Comparison of ENCODE assay signal across 14 mouse cellular contexts in genomic region chr11:120109558-120110210, GRCm38 (mm10). TPM values are rescaled to one million over a fixed set of nuclear protein-coding genes. Genes with fewer than 3 reads are reported as not detected.
DNase-seq lines count a peak whose midpoint lies in the region; ATAC-seq and TF ChIP-seq lines count a peak whose summit lies in the region.
"Had no signal": no experiment of that assay in that cellular context is flagged by ENCODE, and none has a peak within 500 bp of the region (broad histone marks: within the 10 kb centered on the region; RNA-seq: fewer than 3 reads in every experiment).

No protein-coding gene starts in this region.

- no peaks in the 10 kb centered on the region for H3K9me3 ChIP-seq in hindbrain, embryonic 13.5 days
- no peaks in the 10 kb centered on the region for H3K9me3 ChIP-seq in hindbrain, embryonic 11.5 days (ENCODE audit: control insufficient read depth, low read length)
- no peaks in the 10 kb centered on the region for H3K9me3 ChIP-seq in kidney, embryonic 15.5 days (replicated peaks)
- no peaks in the 10 kb centered on the region for H3K9me3 ChIP-seq in E14TG2a.4 (ENCODE audit: low read length)
- H3K9me3 ChIP-seq: embryonic facial prominence, embryonic 10.5 days; heart, embryonic 13.5 days had no signal

- H3K36me3 ChIP-seq in hindbrain, embryonic 13.5 days: peaks cover 63% of the 10 kb centered on the region
- H3K36me3 ChIP-seq in hindbrain, embryonic 11.5 days (ENCODE audit: control insufficient read depth, insufficient read depth, low read length): 0 out of 2 replicates have a peak, but pooled peaks cover 2% of the 10 kb centered on the region
- H3K36me3 ChIP-seq in kidney, embryonic 15.5 days: peaks cover 74% of the 10 kb centered on the region
- H3K36me3 ChIP-seq in E14TG2a.4 (ENCODE audit: insufficient read depth, low read length): peaks cover 97% of the 10 kb centered on the region

- peak overlapping the region; percentile 19; the same call in 1 of the 2 replicates for H3K9ac ChIP-seq in hindbrain, embryonic 13.5 days
- no peak overlapping the region for H3K9ac ChIP-seq in hindbrain, embryonic 11.5 days (ENCODE audit: low read depth, low read length)
- no peak overlapping the region for H3K9ac ChIP-seq in kidney, embryonic 15.5 days
- H3K9ac ChIP-seq: heart, embryonic 13.5 days had no signal

- H3K4me3 ChIP-seq in hindbrain, embryonic 13.5 days: no peak overlapping the region
- no peak overlapping the region for H3K4me3 ChIP-seq in hindbrain, embryonic 11.5 days (ENCODE audit: low read depth, low read length)
- H3K4me3 ChIP-seq in kidney, embryonic 15.5 days (replicated peaks): no peak overlapping the region
- H3K4me3 ChIP-seq in E14TG2a.4 (replicated peaks; ENCODE audit: low read length): peak overlapping the region; percentile 29
- H3K4me3 ChIP-seq: embryonic facial prominence, embryonic 10.5 days; heart, embryonic 13.5 days had no signal

- TF ChIP-seq CTCF in E14TG2a.4 (conservative IDR thresholded peaks at IDR 0.05; ENCODE audit: low read length): no peak

- H3K27ac ChIP-seq in hindbrain, embryonic 13.5 days: no peak overlapping the region
- no peak overlapping the region for H3K27ac ChIP-seq in hindbrain, embryonic 11.5 days (ENCODE audit: low read depth, low read length)
- H3K27ac ChIP-seq in kidney, embryonic 15.5 days: peak overlapping the region; percentile 33; the same call in 1 of the 2 replicates
- H3K27ac ChIP-seq: heart, embryonic 13.5 days had no signal

- no peak for ATAC-seq in hindbrain, embryonic 13.5 days (ENCODE audit: low FRiP score)
- no peak for ATAC-seq in hindbrain, embryonic 11.5 days (ENCODE audit: low FRiP score)
- no peak for ATAC-seq in kidney, embryonic 15.5 days (replicated peaks; ENCODE audit: low FRiP score)

- peaks cover 15% of the 10 kb centered on the region for H3K4me1 ChIP-seq in hindbrain, embryonic 13.5 days (replicated peaks)
- H3K4me1 ChIP-seq in hindbrain, embryonic 11.5 days (replicated peaks; ENCODE audit: control insufficient read depth, insufficient read depth, low read length): no peaks in the 10 kb centered on the region
- H3K4me1 ChIP-seq in kidney, embryonic 15.5 days: peaks cover 34% of the 10 kb centered on the region
- peaks cover 75% of the 10 kb centered on the region for H3K4me1 ChIP-seq in E14TG2a.4 (replicated peaks; ENCODE audit: low read depth, low read length)

- no peaks in the 10 kb centered on the region for H3K27me3 ChIP-seq in hindbrain, embryonic 13.5 days
- H3K27me3 ChIP-seq in hindbrain, embryonic 11.5 days (ENCODE audit: control insufficient read depth, insufficient read depth, low read length): no peaks in the 10 kb centered on the region
- H3K27me3 ChIP-seq in kidney, embryonic 15.5 days: no peaks in the 10 kb centered on the region
- no peaks in the 10 kb centered on the region for H3K27me3 ChIP-seq in E14TG2a.4 (ENCODE audit: insufficient read depth, low read length)
- H3K27me3 ChIP-seq: heart, embryonic 13.5 days had no signal

- no peak for DNase-seq in hindbrain, embryonic 11.5 days (ENCODE audit: low spot score)
- no peak for DNase-seq in kidney, adult 18-20 months
- peak; percentile 40 for DNase-seq in kidney, postnatal 14 days
- DNase-seq in right cerebral cortex, adult 2 months (ENCODE audit: low spot score in 2 of 2): no peak
- DNase-seq: cerebellum, adult 8-10 months; liver; lung, postnatal 10 days; spleen, adult 18-20 months; thymus, postnatal 36 days had no signal

- H3K4me2 ChIP-seq in hindbrain, embryonic 13.5 days: no peak overlapping the region
- H3K4me2 ChIP-seq in hindbrain, embryonic 11.5 days (replicated peaks; ENCODE audit: low read depth, low read length): no peak overlapping the region
- no peak overlapping the region for H3K4me2 ChIP-seq in kidney, embryonic 15.5 days
- H3K4me2 ChIP-seq: heart, embryonic 13.5 days had no signal

- 67% methylated on average over 14 of the region's 14 CpGs for WGBS in hindbrain, embryonic 13.5 days
- WGBS in hindbrain, embryonic 11.5 days: 70% methylated on average over 14 of the region's 14 CpGs
- WGBS in kidney, embryonic 15.5 days: 70% methylated on average over 14 of the region's 14 CpGs

RNA-seq across cellular contexts. Expression of gene Ndufaf8, which starts 11.0 kb away (rescaled TPM):
- 52.7 and 57.0 TPM in 2 replicates for polyA plus RNA-seq in hindbrain, embryonic 13.5 days (2015; fragmentation: Nextera tagmentation; extraction: Ambion mirVana)
- polyA plus RNA-seq in hindbrain, embryonic 11.5 days (2014; fragmentation: Nextera tagmentation; extraction: Ambion mirVana): 62.8 and 67.5 TPM in 2 replicates
- 83.0 and 90.1 TPM in 2 replicates for polyA plus RNA-seq in kidney, embryonic 15.5 days (2015; fragmentation: Nextera tagmentation; extraction: Ambion mirVana)

RNA-seq across cellular contexts. Expression of gene Tepsin, which starts 11.2 kb away (rescaled TPM):
- polyA plus RNA-seq in hindbrain, embryonic 13.5 days (2015; fragmentation: Nextera tagmentation; extraction: Ambion mirVana): 19.3 and 19.8 TPM in 2 replicates
- polyA plus RNA-seq in hindbrain, embryonic 11.5 days (2014; fragmentation: Nextera tagmentation; extraction: Ambion mirVana): 16.9 and 17.6 TPM in 2 replicates
- polyA plus RNA-seq in kidney, embryonic 15.5 days (2015; fragmentation: Nextera tagmentation; extraction: Ambion mirVana): 19.5 and 22.4 TPM in 2 replicates

RNA-seq across cellular contexts. Expression of gene Cep131, which starts 23.1 kb away (rescaled TPM):
- 23.2 and 26.7 TPM in 2 replicates for polyA plus RNA-seq in hindbrain, embryonic 13.5 days (2015; fragmentation: Nextera tagmentation; extraction: Ambion mirVana)
- 24.2 and 24.6 TPM in 2 replicates for polyA plus RNA-seq in hindbrain, embryonic 11.5 days (2014; fragmentation: Nextera tagmentation; extraction: Ambion mirVana)
- 23.7 and 27.7 TPM in 2 replicates for polyA plus RNA-seq in kidney, embryonic 15.5 days (2015; fragmentation: Nextera tagmentation; extraction: Ambion mirVana)

RNA-seq across cellular contexts. Expression of gene Slc38a10, which starts 41.5 kb away (rescaled TPM):
- polyA plus RNA-seq in hindbrain, embryonic 13.5 days (2015; fragmentation: Nextera tagmentation; extraction: Ambion mirVana): 110 and 115 TPM in 2 replicates
- 58.6 and 64.7 TPM in 2 replicates for polyA plus RNA-seq in hindbrain, embryonic 11.5 days (2014; fragmentation: Nextera tagmentation; extraction: Ambion mirVana)
- polyA plus RNA-seq in kidney, embryonic 15.5 days (2015; fragmentation: Nextera tagmentation; extraction: Ambion mirVana): 109 and 115 TPM in 2 replicates
